Mouse (Mus musculus): ENCODE measurements at regions not wholly inside any gene's neighbourhood (a gene's known extent, or its start where the extent isn't known, plus 50 kb on each side); places are given as distances from the start of the nearest gene placed in this dataset.

GRCm38 (mm10) chr8:116215286-116215860, 289.4 kb upstream of the Dynlrb2 start:
- TF ChIP-seq EP300 (IDR thresholded peaks at IDR 0.05; ENCODE audit: low read depth) (no peak), CTCF (IDR thresholded peaks at IDR 0.05; ENCODE audit: low read depth) (no peak)

Measured in liver, embryonic 14.5 days (tissue).